Mouse (Mus musculus) ES-E14 (cell line): ENCODE data around the gene Tox3. TPM values are rescaled to one million over a fixed set of nuclear protein-coding genes. Genes with fewer than 3 reads are reported as not detected.

Experiments
- DNase-seq: peaks from one replicate; pipeline ENCODE4 v3.0.0-alpha.2; 2013; ENCODE audit warnings: low read depth, low spot score
- H3K27ac ChIP-seq: 2 replicates; pipeline ENCODE4 v1.5.1; 2012; ENCODE audit warnings: low read depth, mild to moderate bottlenecking, low read length, moderate library complexity, mixed read lengths; ENCODE audit not compliant: poor library complexity, insufficient read depth, severe bottlenecking
- H3K36me3 ChIP-seq: 2 replicates; pipeline ENCODE4 v1.6.1; 2012; ENCODE audit warnings: mild to moderate bottlenecking, low read length, moderate library complexity, mixed read lengths; ENCODE audit not compliant: control insufficient read depth, poor library complexity, insufficient read depth, severe bottlenecking
- H3K4me1 ChIP-seq, 2 experiments: fragments of 150-350 bp in 1 of 2; sonication (generic) in 1 of 2; 2 replicates each; pipeline ENCODE4 v1.6.1; 2012; ENCODE audit warnings: low read length in 2 of 2, mild to moderate bottlenecking in 1 of 2, mixed read lengths in 1 of 2; ENCODE audit not compliant: control insufficient read depth in 2 of 2, insufficient read depth in 2 of 2, poor library complexity in 1 of 2
- H3K4me3 ChIP-seq, 2 experiments: fragments of 150-350 bp in 1 of 2; sonication (generic) in 1 of 2; 2 replicates each; pipeline ENCODE4 v1.5.1; 2012; ENCODE audit warnings: low read length in 2 of 2, low read depth in 1 of 2, mild to moderate bottlenecking in 1 of 2, mixed read lengths in 1 of 2; ENCODE audit not compliant: insufficient read depth in 1 of 2, poor library complexity in 1 of 2, severe bottlenecking in 1 of 2
- H3K9ac ChIP-seq: 2 replicates; pipeline ENCODE4 v1.6.1; 2012; ENCODE audit warnings: low read depth, mild to moderate bottlenecking, low read length, mixed read lengths; ENCODE audit not compliant: poor library complexity, insufficient read depth, severe bottlenecking
- H3K9me3 ChIP-seq: fragments of 150-350 bp; sonication (generic); 2 replicates; pipeline ENCODE4 v1.6.1; 2012; ENCODE audit warnings: low read depth, mild to moderate bottlenecking, low read length; ENCODE audit not compliant: control insufficient read depth, insufficient read depth
- CHD2 ChIP-seq: IDR thresholded peaks from 2 replicates; pipeline ENCODE4 v1.6.1; 2014; ENCODE audit warnings: mild to moderate bottlenecking, low read depth, low read length, inconsistent platforms
- HCFC1 ChIP-seq: IDR thresholded peaks from 2 replicates; pipeline ENCODE4 v1.6.1; 2012; ENCODE audit warnings: low read length, inconsistent platforms, borderline replicate concordance; ENCODE audit not compliant: insufficient read depth
- MAFK ChIP-seq: IDR thresholded peaks from 2 replicates; pipeline ENCODE4 v1.6.1; 2014; ENCODE audit warnings: mild to moderate bottlenecking, low read depth, low read length, inconsistent platforms; ENCODE audit not compliant: insufficient read depth
- ZC3H11A ChIP-seq: IDR thresholded peaks from 2 replicates; pipeline ENCODE4 v1.6.1; 2012; ENCODE audit warnings: low read depth, mild to moderate bottlenecking, inconsistent platforms, low read length, borderline replicate concordance
- ZNF384 ChIP-seq: IDR thresholded peaks from 2 replicates; pipeline ENCODE4 v1.6.1; 2012; ENCODE audit warnings: low read depth, low read length, inconsistent platforms
- in situ Hi-C, 2 experiments: fragments of 600-800 bp; cut with MboI; formaldehyde crosslinking; loops; one replicate each; pipeline ENCODE4 v1.15.1; 2025; ENCODE audit warnings: low sequenced_read_pairs in 2 of 2, inconsistent platforms in 1 of 2; ENCODE audit not compliant: unreplicated experiment in 2 of 2
- total RNA-seq: library from RNA; depleted of rRNA; stranded (reverse); fragments of 300-350 nt; gene quantifications from 2 replicates; pipeline ENCODE4 v1.2.3, GENCODE M21; 2012

Gene Tox3
- total RNA-seq, 1 experiment = 0.67 TPM

DNA sequence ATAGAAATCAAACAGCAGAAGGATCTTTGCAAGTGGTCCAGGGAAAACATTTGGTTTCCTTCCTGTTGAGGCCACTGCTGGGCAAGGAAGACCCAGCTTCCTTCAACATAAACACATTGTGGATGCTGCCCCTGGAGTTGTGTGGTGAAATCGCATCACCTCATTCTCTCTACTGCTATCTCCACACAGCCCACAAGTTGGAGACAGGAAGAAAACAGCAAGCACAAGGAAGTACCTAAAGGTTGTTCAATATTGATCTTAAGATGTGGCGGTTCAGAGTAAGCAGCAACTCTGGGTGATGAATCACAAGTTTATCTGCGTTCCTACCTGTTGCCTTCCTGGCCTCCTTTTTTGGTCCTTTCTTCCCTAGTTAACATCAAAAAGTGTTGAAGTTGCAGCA, 6.6 kb upstream of the Tox3 start:
- TF ChIP-seq HCFC1 (no peak), MAFK (no peak), CHD2 (no peak), ZC3H11A (no peak), ZNF384 (no peak)
- Histone ChIP-seq H3K9me3 (no peaks in the 10 kb centered on the region), H3K4me1 (no peaks in the 10 kb centered on the region), H3K9ac (no peak overlapping the region), H3K36me3 (no peaks in the 10 kb centered on the region), H3K27ac (no peak overlapping the region), H3K4me3 (no peak overlapping the region)
- in situ Hi-C loops = no loop called here
- no peak for DNase-seq

DNA sequence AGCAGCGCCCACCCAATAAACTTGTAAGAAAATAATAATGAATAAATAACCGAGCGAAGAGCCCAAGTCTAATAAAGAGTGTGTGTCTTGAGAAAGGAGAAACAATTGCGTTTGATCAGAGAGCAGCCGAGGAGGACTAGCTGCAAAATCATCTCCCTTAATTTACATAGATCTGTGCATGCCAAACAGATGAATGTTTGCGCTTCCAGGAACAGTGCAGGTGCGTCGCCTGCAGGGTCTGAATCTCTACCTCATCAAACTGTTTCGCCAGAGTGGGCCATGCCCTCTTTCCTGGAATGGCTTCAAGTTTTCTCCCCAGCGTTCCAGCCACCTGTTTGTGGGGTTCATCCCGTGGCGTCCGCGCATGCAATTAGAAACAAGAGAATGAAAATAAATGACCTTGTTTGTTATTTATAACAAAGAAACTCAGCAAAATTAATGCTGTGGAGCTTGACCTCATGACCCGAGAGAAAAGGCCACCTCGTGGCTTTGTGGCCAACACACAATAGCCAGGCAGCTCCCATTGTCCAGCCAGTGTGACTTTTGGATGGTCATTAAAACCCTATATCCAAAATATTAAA, 5.9 kb upstream of the Tox3 start:
- in situ Hi-C loops = no loop called here
- TF ChIP-seq ZC3H11A (no peak), ZNF384 (no peak), MAFK (no peak), CHD2 (no peak), HCFC1 (no peak)
- H3K4me3 ChIP-seq = no peak overlapping the region
- no peaks in the 10 kb centered on the region for H3K4me1 ChIP-seq
- no peak for DNase-seq
- no peak overlapping the region for H3K9ac ChIP-seq
- no peaks in the 10 kb centered on the region for H3K36me3 ChIP-seq
- H3K27ac ChIP-seq = no peak overlapping the region
- H3K9me3 ChIP-seq = no peaks in the 10 kb centered on the region

DNA sequence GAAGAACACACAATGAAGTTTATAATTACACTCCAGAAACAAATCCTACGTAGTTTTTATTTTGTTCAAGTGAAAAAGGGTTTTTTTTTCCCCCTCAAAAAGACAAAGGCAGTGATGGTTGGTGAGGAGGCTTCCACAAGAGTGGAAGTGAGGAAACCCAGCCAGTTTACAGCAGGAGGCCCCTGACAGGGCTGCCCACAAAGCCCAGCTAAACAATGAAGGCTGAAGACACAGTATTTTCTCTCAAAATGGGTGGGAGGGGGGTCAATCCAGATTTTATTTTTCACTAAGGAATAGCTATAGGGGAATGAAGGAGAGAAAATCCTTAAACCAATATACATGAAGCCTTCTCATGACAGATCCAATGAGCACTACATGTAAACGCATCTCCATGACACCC, 5.4 kb upstream of the Tox3 start:
- no peak for TF ChIP-seq ZNF384
- H3K4me1 ChIP-seq = no peaks in the 10 kb centered on the region
- no peaks in the 10 kb centered on the region for H3K36me3 ChIP-seq
- no peak overlapping the region for H3K4me3 ChIP-seq
- no peak overlapping the region for H3K27ac ChIP-seq
- in situ Hi-C loops = no loop called here
- H3K9ac ChIP-seq = no peak overlapping the region
- no peak for DNase-seq
- H3K9me3 ChIP-seq = no peaks in the 10 kb centered on the region

DNA sequence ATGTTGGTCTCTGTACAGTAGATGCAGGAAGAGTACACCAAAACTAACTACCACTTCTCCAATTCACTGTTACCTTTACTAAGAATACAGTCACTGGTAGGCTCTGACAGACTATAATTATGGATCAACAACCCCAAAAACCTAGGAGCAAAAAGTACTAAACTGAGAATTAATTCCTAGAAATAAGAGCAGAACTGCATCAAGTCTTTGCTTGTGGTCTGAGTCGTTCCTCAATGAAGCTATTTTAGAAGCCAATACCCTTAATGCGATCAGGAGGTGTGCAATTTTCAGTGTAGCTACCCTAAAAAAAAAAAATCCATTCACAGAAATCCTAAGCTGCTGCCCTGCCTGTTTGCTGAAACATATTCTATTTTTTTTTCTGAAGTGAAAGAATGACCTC, 4.8 kb upstream of the Tox3 start:
- no peaks in the 10 kb centered on the region for H3K9me3 ChIP-seq
- in situ Hi-C loops = no loop called here
- H3K36me3 ChIP-seq = no peaks in the 10 kb centered on the region
- no peak for DNase-seq
- H3K4me3 ChIP-seq = no peak overlapping the region
- TF ChIP-seq ZNF384 = no peak
- TF ChIP-seq HCFC1 = no peak
- no peak for TF ChIP-seq ZC3H11A
- TF ChIP-seq MAFK = no peak
- no peak for TF ChIP-seq CHD2
- H3K27ac ChIP-seq = no peak overlapping the region
- no peak overlapping the region for H3K9ac ChIP-seq
- H3K4me1 ChIP-seq = no peaks in the 10 kb centered on the region

DNA sequence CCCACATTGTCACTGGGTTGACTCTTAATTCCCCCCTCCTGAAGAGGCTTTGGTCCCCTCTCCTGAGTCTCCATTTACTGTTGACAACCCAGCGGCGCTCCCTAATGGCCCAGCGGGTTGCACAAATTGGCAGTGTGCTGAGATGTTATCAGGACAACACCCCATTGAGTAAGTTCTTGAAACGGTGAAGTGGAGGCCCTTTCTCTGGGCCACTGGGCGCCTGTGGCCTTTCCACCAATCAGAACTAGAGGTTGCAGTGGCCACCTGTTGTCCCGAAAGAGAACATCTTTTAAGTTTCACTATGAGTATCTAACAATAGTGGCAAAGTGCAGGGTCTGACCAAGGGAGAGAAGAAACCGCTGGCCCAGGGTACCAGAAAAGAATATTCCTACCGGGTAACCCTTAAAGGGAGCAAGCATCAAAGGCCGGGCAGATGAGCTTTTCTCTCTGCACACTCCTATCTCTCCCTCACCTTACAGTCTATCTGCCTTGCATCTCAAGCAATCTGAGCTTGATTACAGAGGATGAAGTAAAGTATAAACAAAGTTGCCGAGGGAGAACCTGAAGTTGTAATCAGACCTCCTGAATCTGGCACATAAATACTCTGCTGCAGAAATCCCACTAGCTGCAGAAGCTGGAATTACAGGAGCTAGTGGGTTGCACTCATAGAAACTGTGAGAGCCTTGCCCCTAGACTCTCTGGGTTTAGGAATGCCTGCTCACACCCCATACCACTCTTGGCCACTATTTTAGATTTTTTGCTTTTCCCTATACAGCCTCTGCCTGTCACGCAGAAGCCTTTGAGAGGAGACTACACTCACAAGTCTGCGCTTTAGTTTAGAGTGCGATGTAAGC, 1.8 kb upstream of the Tox3 start:
- no peaks in the 10 kb centered on the region for H3K36me3 ChIP-seq
- no peak overlapping the region for H3K9ac ChIP-seq
- DNase-seq = no peak
- TF ChIP-seq MAFK = no peak
- TF ChIP-seq ZNF384 = no peak
- no peak for TF ChIP-seq CHD2
- TF ChIP-seq ZC3H11A = no peak
- no peak for TF ChIP-seq HCFC1
- no peak overlapping the region for H3K27ac ChIP-seq
- in situ Hi-C loops = no loop called here
- H3K9me3 ChIP-seq = no peaks in the 10 kb centered on the region
- no peak overlapping the region for H3K4me3 ChIP-seq
- peaks cover 0 to 4% of the 10 kb centered on the region in 2 experiments; a peak in 1 of 4 replicates for H3K4me1 ChIP-seq
